Mouse (Mus musculus) intestine, embryonic 14.5 days (tissue): Measurements from ENCODE around the gene Chn1. TPM values are rescaled to one million over a fixed set of nuclear protein-coding genes. Genes with fewer than 3 reads are reported as not detected.

Source experiments
- ATAC-seq: fragments of 200-750 bp; cut with Nextera tagmentation; replicated peaks from 2 replicates; pipeline ENCODE4 v1.8.0; 2017; ENCODE audit warnings: low read depth, moderate number of reproducible peaks, moderate TSS enrichment, moderate library complexity; ENCODE audit not compliant: low FRiP score, low TSS enrichment
- DNase-seq: peaks from one replicate; pipeline ENCODE4 v3.0.0-alpha.2; 2018; ENCODE audit warnings: low spot score
- H3K27ac ChIP-seq: fragments of 300-500 bp; sonication (generic); 2 replicates; pipeline ENCODE4 v1.5.1; 2014; ENCODE audit warnings: low read depth, mild to moderate bottlenecking, control low read depth
- H3K27me3 ChIP-seq: fragments of 300-500 bp; sonication (generic); replicated peaks from 2 replicates; pipeline ENCODE4 v1.6.1; 2014; ENCODE audit warnings: low read length, control low read depth; ENCODE audit not compliant: control insufficient read depth, insufficient read depth
- H3K36me3 ChIP-seq: fragments of 300-500 bp; sonication (generic); 2 replicates; pipeline ENCODE4 v1.6.1; 2014; ENCODE audit warnings: low read length, control low read depth; ENCODE audit not compliant: control insufficient read depth, insufficient read depth
- H3K4me1 ChIP-seq: fragments of 300-500 bp; sonication (generic); replicated peaks from 2 replicates; pipeline ENCODE4 v1.6.1; 2014; ENCODE audit warnings: low read length, control low read depth, mixed read lengths; ENCODE audit not compliant: control insufficient read depth, insufficient read depth
- H3K4me2 ChIP-seq: fragments of 300-500 bp; sonication (generic); 2 replicates; pipeline ENCODE4 v1.6.1; 2014; ENCODE audit warnings: low read length
- H3K4me3 ChIP-seq: fragments of 300-500 bp; sonication (generic); 2 replicates; pipeline ENCODE4 v1.5.1; 2014; ENCODE audit warnings: low read depth, low read length, control low read depth, mixed read lengths
- H3K9ac ChIP-seq: fragments of 300-500 bp; sonication (generic); 2 replicates; pipeline ENCODE4 v1.6.1; 2014; ENCODE audit warnings: mild to moderate bottlenecking, low read length
- H3K9me3 ChIP-seq: fragments of 300-500 bp; sonication (generic); 2 replicates; pipeline ENCODE4 v1.6.1; 2016; ENCODE audit warnings: low read length, control low read depth; ENCODE audit not compliant: control insufficient read depth
- WGBS: fragments of 180-500 bp; shearing (Covaris S2); extraction: QIAGEN DNeasy Blood & Tissue Kit; methylation state at CpG from one replicate; pipeline ENCODE4 v1.1.7; 2014; 5-methylcytosine and 5-hydroxymethylcytosine counted together
- polyA plus RNA-seq: library from polyadenylated mRNA; unstranded; fragments of >200 nt; fragmentation: Nextera tagmentation; extraction: Ambion mirVana; gene quantifications from 2 replicates; pipeline ENCODE4 v1.2.1, GENCODE M21; 2014

Gene Chn1
- polyA plus RNA-seq, 1 experiment from 2014 or later, result 21.5 TPM

- Histone ChIP-seq H3K4me3 (no peak overlapping the region), H3K9me3 (no peaks in the 10 kb centered on the region), H3K27ac (no peak overlapping the region), H3K9ac (no peak overlapping the region), H3K4me1 (no peaks in the 10 kb centered on the region), H3K36me3 (no peaks in the 10 kb centered on the region), H3K27me3 (no peaks in the 10 kb centered on the region), H3K4me2 (no peak overlapping the region)
- DNase-seq (no peak), ATAC-seq (no peak)
- WGBS, result 91% methylated on average over 4 of the region's 4 CpGs
Observed at GRCm38 (mm10) chr2:73573556-73573955, 201.6 kb downstream of the Chn1 start.

- peak overlapping the region; percentile 30 for H3K4me2 ChIP-seq
- H3K4me3 ChIP-seq, result 0 out of 2 replicates have a peak overlapping the region, but pooled peaks have one; percentile 7
- WGBS, result 29% methylated on average over 23 of the region's 23 CpGs
Observed at GRCm38 (mm10) chr2:73572539-73573372, 202.4 kb downstream of the Chn1 start.

GRCm38 (mm10) chr2:73571901-73572300, 203.2 kb downstream of the Chn1 start:
- H3K9ac ChIP-seq, result no peak overlapping the region
- 73% methylated on average over 6 of the region's 6 CpGs for WGBS
- H3K36me3 ChIP-seq, result no peaks in the 10 kb centered on the region
- no peak overlapping the region for H3K4me2 ChIP-seq
- H3K4me1 ChIP-seq, result no peaks in the 10 kb centered on the region
- no peaks in the 10 kb centered on the region for H3K27me3 ChIP-seq
- H3K27ac ChIP-seq, result no peak overlapping the region
- DNase-seq, result no peak
- no peak overlapping the region for H3K4me3 ChIP-seq
- ATAC-seq, result no peak
- no peaks in the 10 kb centered on the region for H3K9me3 ChIP-seq

More at GRCm38 (mm10) chr2:73572539-73573372, 202.4 kb downstream of the Chn1 start:
- Histone ChIP-seq H3K4me1 (no peaks in the 10 kb centered on the region), H3K27ac (no peak overlapping the region), H3K36me3 (no peaks in the 10 kb centered on the region), H3K9me3 (no peaks in the 10 kb centered on the region), H3K9ac (no peak overlapping the region), H3K27me3 (no peaks in the 10 kb centered on the region)
- peak; percentile 83 for DNase-seq
- peak; percentile 66 for ATAC-seq

- no peak overlapping the region for H3K4me3 ChIP-seq
- H3K4me1 ChIP-seq, result no peaks in the 10 kb centered on the region
- H3K36me3 ChIP-seq, result no peaks in the 10 kb centered on the region
- H3K4me2 ChIP-seq, result no peak overlapping the region
- 90% methylated on average over 9 of the region's 9 CpGs for WGBS
- no peaks in the 10 kb centered on the region for H3K27me3 ChIP-seq
- H3K9me3 ChIP-seq, result no peaks in the 10 kb centered on the region
- H3K9ac ChIP-seq, result no peak overlapping the region
- DNase-seq (no peak), ATAC-seq (no peak)
- no peak overlapping the region for H3K27ac ChIP-seq
Observed at GRCm38 (mm10) chr2:73571304-73571703, 203.8 kb downstream of the Chn1 start.

GRCm38 (mm10) chr2:73566989-73567605, 208.0 kb downstream of the Chn1 start:
- peak overlapping the region; percentile 48 for H3K4me2 ChIP-seq
- no peak overlapping the region for H3K9ac ChIP-seq

GRCm38 (mm10) chr2:73566162-73566561, 209.0 kb downstream of the Chn1 start:
- H3K36me3 ChIP-seq, result no peaks in the 10 kb centered on the region
- ATAC-seq, result no peak
- 16% methylated on average over 7 of the region's 7 CpGs for WGBS
- no peak overlapping the region for H3K27ac ChIP-seq
- no peaks in the 10 kb centered on the region; the same call in 1 of the 2 replicates for H3K4me1 ChIP-seq
- H3K9ac ChIP-seq, result no peak overlapping the region
- H3K4me2 ChIP-seq, result no peak overlapping the region
- no peak for DNase-seq
- no peaks in the 10 kb centered on the region for H3K27me3 ChIP-seq
- no peaks in the 10 kb centered on the region for H3K9me3 ChIP-seq
- H3K4me3 ChIP-seq, result no peak overlapping the region

More at GRCm38 (mm10) chr2:73566989-73567605, 208.0 kb downstream of the Chn1 start:
- Histone ChIP-seq H3K27ac (no peak overlapping the region), H3K27me3 (no peaks in the 10 kb centered on the region), H3K4me3 (peak overlapping the region; percentile 23), H3K4me1 (no peaks in the 10 kb centered on the region), H3K9me3 (no peaks in the 10 kb centered on the region), H3K36me3 (no peaks in the 10 kb centered on the region)
- DNase-seq (peak; percentile 65), ATAC-seq (peak; percentile 55; the same call in 1 of the 2 replicates)
- 21% methylated on average over 8 of the region's 8 CpGs for WGBS

GRCm38 (mm10) chr2:73563690-73564089, 211.5 kb downstream of the Chn1 start:
- no peaks in the 10 kb centered on the region for H3K36me3 ChIP-seq
- no peaks in the 10 kb centered on the region for H3K9me3 ChIP-seq
- H3K4me3 ChIP-seq, result no peak overlapping the region
- H3K4me1 ChIP-seq, result no peaks in the 10 kb centered on the region; the same call in 1 of the 2 replicates
- no peak overlapping the region for H3K27ac ChIP-seq
- 49% methylated on average over 7 of the region's 7 CpGs for WGBS
- H3K4me2 ChIP-seq, result no peak overlapping the region
- no peak for DNase-seq
- H3K9ac ChIP-seq, result no peak overlapping the region
- H3K27me3 ChIP-seq, result no peaks in the 10 kb centered on the region
- no peak for ATAC-seq

GRCm38 (mm10) chr2:73562656-73563055, 212.5 kb downstream of the Chn1 start:
- H3K9me3 ChIP-seq, result no peaks in the 10 kb centered on the region
- no peak overlapping the region for H3K4me2 ChIP-seq
- no peak overlapping the region for H3K9ac ChIP-seq
- no peaks in the 10 kb centered on the region for H3K27me3 ChIP-seq
- H3K36me3 ChIP-seq, result no peaks in the 10 kb centered on the region
- no peak for ATAC-seq
- H3K4me3 ChIP-seq, result no peak overlapping the region
- no peak for DNase-seq
- H3K27ac ChIP-seq, result no peak overlapping the region
- no peaks in the 10 kb centered on the region; the same call in 1 of the 2 replicates for H3K4me1 ChIP-seq
- WGBS, result 94% methylated on average over 9 of the region's 9 CpGs
